Mouse (Mus musculus): ENCODE data around the gene Fam189a1. TPM values are rescaled to one million over a fixed set of nuclear protein-coding genes. Genes with fewer than 3 reads are reported as not detected.

Gene Fam189a1
- total and polyA plus RNA-seq, 3 experiments = 0.10 TPM; not detected in 2

DNA sequence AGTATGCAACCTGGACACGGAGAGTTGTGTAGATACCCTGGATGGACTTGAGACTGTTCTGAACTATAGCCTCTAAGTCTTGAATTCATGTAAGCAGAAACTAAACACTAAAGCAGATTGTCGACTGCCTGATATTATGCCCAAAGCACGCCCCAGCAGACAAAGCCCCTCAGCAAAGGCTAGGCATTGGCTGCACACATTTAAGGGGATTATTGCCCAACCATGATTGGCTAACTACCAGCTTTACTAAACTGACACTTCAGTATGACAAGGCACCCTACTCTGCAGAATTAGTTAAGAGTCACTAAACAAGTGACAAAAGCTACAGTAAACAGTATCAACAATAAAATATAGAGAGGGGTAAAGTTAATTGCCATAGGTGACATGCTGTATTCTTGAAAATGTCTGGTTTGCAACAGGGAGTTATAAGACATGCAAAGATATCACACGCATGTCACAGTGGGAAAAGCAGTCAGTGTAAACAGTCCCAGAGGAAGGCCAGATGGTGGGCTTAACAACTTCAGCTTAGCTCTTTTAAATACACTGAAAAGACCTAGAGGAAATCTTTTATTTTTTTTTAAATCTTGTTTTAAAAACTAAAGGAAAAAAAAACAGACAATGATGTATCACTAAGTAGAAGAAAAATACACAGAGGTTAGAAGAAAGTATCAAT lies 182.6 kb downstream of the Fam189a1 start:
- in situ Hi-C loops (cut with MboI; ENCODE audit: low pct_ligation_motif_present, low pct_unique_long_range_greater_than_20kb, low sequenced_read_pairs) = no loop called here
- H3K4me2 ChIP-seq (ENCODE audit: insufficient read depth, low read depth, poor library complexity, severe bottlenecking) = no peak overlapping the region
- H3K27me3 ChIP-seq (replicated peaks) = peaks cover 27% of the 10 kb centered on the region
- no peak overlapping the region for H3K4me3 ChIP-seq (replicated peaks in 1 of 3; ENCODE audit: low read depth in 2 of 3, low read length in 2 of 3, poor library complexity in 1 of 3)
- no peaks in the 10 kb centered on the region for H3K36me3 ChIP-seq (replicated peaks in 1 of 2; ENCODE audit: control insufficient read depth in 1 of 2, insufficient read depth in 1 of 2, low read length in 1 of 2)
- no peaks in the 10 kb centered on the region for H3K4me1 ChIP-seq (ENCODE audit: control insufficient read depth in 1 of 2, insufficient read depth in 2 of 2)
- H3K9me3 ChIP-seq (replicated peaks; ENCODE audit: low read length) = no peaks in the 10 kb centered on the region
- no peak overlapping the region for H3K27ac ChIP-seq (ENCODE audit: insufficient read depth, low read depth)
- dilution Hi-C loops (cut with MboI; ENCODE audit: extremely low pct_ligation_motif_present, extremely low pct_unique_long_range_greater_than_20kb, low sequenced_read_pairs) = no loop called here
- TF ChIP-seq ELF1 (IDR thresholded peaks at IDR 0.05; ENCODE audit: low read depth, low read length) = no peak
- TF ChIP-seq MAFK (IDR thresholded peaks at IDR 0.05; ENCODE audit: insufficient replicate concordance, low read length) = no peak
- TF ChIP-seq PAX5 (IDR thresholded peaks at IDR 0.05; ENCODE audit: low read length) = no peak
- no peak for TF ChIP-seq MAZ (IDR thresholded peaks at IDR 0.05; ENCODE audit: low read depth, low read length)
- no peak for TF ChIP-seq HCFC1 (IDR thresholded peaks at IDR 0.05; ENCODE audit: low read depth, low read length)
- no peak for TF ChIP-seq POLR2AphosphoS2 (IDR thresholded peaks at IDR 0.05; ENCODE audit: low read depth, low read length)
- TF ChIP-seq ZKSCAN1 (IDR thresholded peaks at IDR 0.05; ENCODE audit: borderline replicate concordance, low read depth, low read length) = no peak
- no peak for TF ChIP-seq CTCF (conservative IDR thresholded peaks at IDR 0.05 in 1 of 2, IDR thresholded peaks at IDR 0.05 in 1 of 2; ENCODE audit: low read depth in 2 of 2, low read length in 2 of 2)
- TF ChIP-seq NELFE (IDR thresholded peaks at IDR 0.05; ENCODE audit: low read depth, low read length) = no peak
- no peak for TF ChIP-seq CHD1 (IDR thresholded peaks at IDR 0.05; ENCODE audit: low read depth, low read length)
- TF ChIP-seq RCOR1 (conservative IDR thresholded peaks at IDR 0.05; ENCODE audit: low read depth, low read length) = no peak
- TF ChIP-seq JUN (IDR thresholded peaks at IDR 0.05; ENCODE audit: insufficient read depth, low read depth, low read length) = no peak
- no peak for TF ChIP-seq POLR2A (IDR thresholded peaks at IDR 0.05; ENCODE audit: low read depth, low read length)
- TF ChIP-seq SIN3A (IDR thresholded peaks at IDR 0.05; ENCODE audit: low read length) = no peak
- TF ChIP-seq E2F4 (IDR thresholded peaks at IDR 0.05; ENCODE audit: insufficient replicate concordance, low read depth, low read length) = no peak
- no peak for TF ChIP-seq ETS1 (conservative IDR thresholded peaks at IDR 0.05; ENCODE audit: low read depth, low read length)
- no peak for TF ChIP-seq USF1 (IDR thresholded peaks at IDR 0.05; ENCODE audit: low read depth, low read length)
- TF ChIP-seq EP300 (IDR thresholded peaks at IDR 0.05; ENCODE audit: low read length) = no peak
- TF ChIP-seq NRF1 (IDR thresholded peaks at IDR 0.05; ENCODE audit: low read depth, low read length) = no peak
- DNase-seq (ENCODE audit: extremely low read depth) = no peak
- no peaks in the 10 kb centered on the region for H3K79me2 ChIP-seq (replicated peaks; ENCODE audit: control insufficient read depth, extremely low read depth, insufficient read depth, poor library complexity, severe bottlenecking)
- H3K9ac ChIP-seq (ENCODE audit: insufficient read depth, low read depth) = no peak overlapping the region

DNA sequence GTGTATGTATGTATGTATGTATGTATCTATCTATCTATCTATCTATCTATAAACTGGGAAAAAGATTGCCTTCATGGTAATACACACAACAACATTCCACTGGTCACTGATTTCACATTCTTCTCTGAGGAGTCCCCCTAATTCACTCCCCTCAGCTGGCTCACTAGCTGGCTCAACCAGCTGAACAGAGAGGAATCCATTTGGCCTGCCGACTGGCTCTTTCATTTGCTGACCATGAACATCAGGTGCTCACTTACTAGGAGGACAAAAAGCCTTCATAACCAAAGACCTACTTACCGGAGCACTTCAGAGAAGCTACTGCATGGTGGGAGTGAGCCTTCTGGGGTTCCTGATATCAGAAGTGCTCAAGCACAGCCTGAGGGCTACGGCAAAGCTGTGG lies 194.2 kb downstream of the Fam189a1 start:
- dilution Hi-C loops (cut with MboI; ENCODE audit: extremely low pct_ligation_motif_present, extremely low pct_unique_long_range_greater_than_20kb, low sequenced_read_pairs) = no loop called here
- peaks cover 25% of the 10 kb centered on the region for H3K27me3 ChIP-seq (replicated peaks)
- no peak for DNase-seq (ENCODE audit: extremely low read depth)

More for the DNA sequence above, 194.2 kb downstream of the Fam189a1 start:
- no peak overlapping the region for H3K27ac ChIP-seq (ENCODE audit: insufficient read depth, low read depth)
- H3K4me1 ChIP-seq (ENCODE audit: control insufficient read depth in 1 of 2, insufficient read depth in 2 of 2) = no peaks in the 10 kb centered on the region
- H3K36me3 ChIP-seq (replicated peaks in 1 of 2; ENCODE audit: control insufficient read depth in 1 of 2, insufficient read depth in 1 of 2, low read length in 1 of 2) = no peaks in the 10 kb centered on the region
- no peak overlapping the region for H3K4me2 ChIP-seq (ENCODE audit: insufficient read depth, low read depth, poor library complexity, severe bottlenecking)
- no peak overlapping the region for H3K9ac ChIP-seq (ENCODE audit: insufficient read depth, low read depth)
- H3K79me2 ChIP-seq (replicated peaks; ENCODE audit: control insufficient read depth, extremely low read depth, insufficient read depth, poor library complexity, severe bottlenecking) = no peaks in the 10 kb centered on the region
- no peak overlapping the region for H3K4me3 ChIP-seq (replicated peaks in 1 of 3; ENCODE audit: low read depth in 2 of 3, low read length in 2 of 3, poor library complexity in 1 of 3)
- no peaks in the 10 kb centered on the region for H3K9me3 ChIP-seq (replicated peaks; ENCODE audit: low read length)
- TF ChIP-seq HCFC1 (IDR thresholded peaks at IDR 0.05; ENCODE audit: low read depth, low read length) = no peak
- TF ChIP-seq UBTF (IDR thresholded peaks at IDR 0.05; ENCODE audit: low read depth, low read length) = no peak
- no peak for TF ChIP-seq CTCF (conservative IDR thresholded peaks at IDR 0.05 in 1 of 2, IDR thresholded peaks at IDR 0.05 in 1 of 2; ENCODE audit: low read depth in 2 of 2, low read length in 2 of 2)
- no peak for TF ChIP-seq SMC3 (IDR thresholded peaks at IDR 0.05; ENCODE audit: low read depth, low read length)
- no peak for TF ChIP-seq ZMIZ1 (IDR thresholded peaks at IDR 0.05; ENCODE audit: low read depth, low read length)
- no peak for TF ChIP-seq NRF1 (IDR thresholded peaks at IDR 0.05; ENCODE audit: low read depth, low read length)
- TF ChIP-seq USF2 (conservative IDR thresholded peaks at IDR 0.05; ENCODE audit: low read depth, low read length) = no peak
- in situ Hi-C loops (cut with MboI; ENCODE audit: low pct_ligation_motif_present, low pct_unique_long_range_greater_than_20kb, low sequenced_read_pairs) = no loop called here
